Mouse (Mus musculus) skeletal muscle tissue, adult 2 months (tissue): ENCODE data around the gene Phldb2.

Source experiments
- DNase-seq: peaks from one replicate; pipeline ENCODE4 v3.0.0-alpha.2; 2012; ENCODE audit warnings: low read depth, low spot score

Gene Phldb2

DNA sequence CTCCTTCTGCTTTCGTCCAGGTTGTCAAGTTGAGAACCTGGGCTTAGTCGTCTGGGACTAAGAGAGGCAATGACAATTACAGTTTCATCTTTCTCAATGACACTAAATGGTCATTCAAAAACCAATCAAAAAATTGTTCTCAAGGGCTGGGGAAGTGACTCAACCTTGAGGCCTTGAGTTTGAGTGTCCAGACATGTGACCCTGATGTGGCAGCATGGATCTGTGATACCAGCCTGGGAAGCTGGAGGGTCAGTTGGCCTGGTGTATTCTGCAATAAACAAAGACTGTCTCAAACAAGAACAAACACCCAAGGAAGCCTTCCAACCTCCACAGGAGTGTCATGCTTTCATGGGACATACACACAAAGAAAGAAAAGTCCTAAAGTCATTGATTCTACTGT is 160.6 kb downstream of the Phldb2 start:
- DNase-seq, result no peak

DNA sequence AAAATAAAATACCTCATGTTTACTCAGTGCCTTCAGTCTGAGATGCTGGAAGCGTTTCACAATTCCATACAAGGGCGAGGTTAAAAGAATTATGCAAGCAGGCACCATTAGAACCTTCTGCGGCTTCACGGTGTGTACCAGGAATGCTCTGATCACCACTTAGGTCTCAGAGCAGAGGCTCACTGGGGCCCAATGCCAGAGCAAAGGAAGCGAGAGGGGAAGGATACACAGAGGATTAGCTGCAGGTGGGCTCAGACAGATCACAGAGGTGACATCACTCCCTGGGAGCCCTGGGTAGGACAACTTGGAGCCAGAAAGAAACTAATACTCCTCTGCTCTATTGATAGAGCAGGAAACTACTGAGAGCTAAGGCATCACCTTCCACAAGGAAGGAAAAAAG is 162.1 kb downstream of the Phldb2 start:
- DNase-seq, result no peak

DNA sequence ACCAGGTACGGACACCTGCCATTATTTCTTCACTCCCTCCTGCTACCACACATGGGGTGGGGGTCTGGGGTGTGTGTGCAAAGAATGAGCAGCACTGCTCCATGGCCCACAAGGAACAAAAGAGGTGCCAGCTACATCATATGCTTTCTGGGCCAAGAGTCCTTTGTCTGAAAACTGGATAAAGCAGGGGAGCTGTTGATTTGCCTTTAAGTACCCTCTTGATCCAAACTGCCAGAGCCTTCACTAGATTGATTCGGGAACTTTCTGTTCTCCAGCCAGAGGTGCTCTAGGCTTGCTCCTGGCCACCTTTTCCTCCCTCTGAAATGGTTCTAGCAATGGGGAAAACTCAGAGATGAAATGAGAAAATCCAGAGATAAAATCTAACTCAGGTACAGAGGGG is 164.1 kb downstream of the Phldb2 start:
- no peak for DNase-seq

DNA sequence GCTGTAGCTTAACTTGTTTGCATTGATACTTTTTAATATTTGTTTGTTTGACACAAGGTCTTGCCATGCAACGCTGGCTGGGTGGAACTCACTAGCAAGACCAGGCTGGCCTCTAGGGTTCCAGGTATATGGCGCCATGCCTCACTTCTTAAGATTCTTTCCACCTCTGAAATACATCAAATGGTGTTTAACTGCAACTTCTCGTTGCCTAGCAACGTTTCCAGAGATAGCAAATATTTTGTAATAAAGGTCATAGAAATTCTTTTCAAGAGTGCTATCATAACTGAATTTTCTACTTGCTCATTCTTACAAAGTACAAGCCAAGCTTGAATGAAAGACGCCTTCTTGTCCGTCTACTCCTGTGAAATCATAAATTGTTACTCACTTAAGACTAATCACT is 165.7 kb downstream of the Phldb2 start:
- no peak for DNase-seq

DNA sequence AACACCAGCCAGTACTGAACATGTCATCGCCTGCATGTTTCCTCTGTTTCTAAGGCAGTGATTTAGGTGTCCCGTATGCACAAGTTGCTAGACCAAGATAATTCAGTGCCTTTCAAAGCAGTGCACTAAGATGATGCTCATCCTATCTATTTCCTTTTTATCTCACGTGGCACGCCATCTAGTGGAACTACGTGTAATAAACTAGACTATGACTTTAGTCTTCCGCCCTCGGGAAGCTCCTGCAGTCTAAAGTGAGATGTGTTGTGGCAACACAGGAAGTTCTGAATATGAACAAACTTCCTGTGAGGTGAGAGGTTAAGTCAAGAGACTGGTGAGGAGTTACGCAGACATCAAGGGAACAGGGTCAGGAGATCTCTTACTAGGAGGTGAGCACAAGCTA is 166.8 kb downstream of the Phldb2 start:
- DNase-seq, result no peak

DNA sequence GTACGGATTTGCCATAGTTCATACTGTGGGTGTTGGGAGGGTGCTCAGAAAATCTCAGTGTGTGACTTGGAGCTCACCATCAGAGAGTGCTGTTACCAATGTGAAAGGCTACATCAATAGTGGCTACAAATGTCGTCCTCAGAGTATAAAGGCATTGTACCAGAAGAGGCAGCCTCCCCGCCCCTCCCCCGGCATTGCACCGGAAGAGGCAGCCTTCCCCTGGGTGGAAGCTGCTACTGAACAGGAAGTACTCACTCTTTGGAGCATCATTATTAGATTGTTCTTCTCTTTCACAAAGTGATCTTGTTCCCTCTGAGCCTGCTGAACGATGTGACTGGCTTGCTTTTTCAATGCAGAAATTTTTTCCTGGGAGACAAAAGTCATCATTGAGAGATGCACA is 173.4 kb downstream of the Phldb2 start:
- DNase-seq, result no peak

DNA sequence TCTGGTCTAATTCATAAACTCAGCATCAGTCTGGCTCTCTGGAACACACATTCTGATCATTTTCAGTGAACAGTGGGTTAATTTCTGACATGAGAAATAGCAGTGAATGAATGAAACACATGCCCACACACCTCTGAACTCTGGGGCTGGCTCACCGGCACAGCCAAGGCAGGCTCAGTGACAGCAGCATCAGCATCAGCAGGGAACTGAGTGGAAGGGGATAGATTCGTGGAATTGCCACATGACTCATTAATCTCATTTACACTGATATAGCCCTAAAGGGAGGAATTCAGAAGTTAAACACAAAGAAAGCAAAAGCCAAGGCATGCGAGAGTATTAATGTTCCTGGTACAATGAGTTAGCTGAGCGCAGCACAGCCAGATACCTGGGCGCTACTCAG is 178.6 kb downstream of the Phldb2 start:
- no peak for DNase-seq

DNA sequence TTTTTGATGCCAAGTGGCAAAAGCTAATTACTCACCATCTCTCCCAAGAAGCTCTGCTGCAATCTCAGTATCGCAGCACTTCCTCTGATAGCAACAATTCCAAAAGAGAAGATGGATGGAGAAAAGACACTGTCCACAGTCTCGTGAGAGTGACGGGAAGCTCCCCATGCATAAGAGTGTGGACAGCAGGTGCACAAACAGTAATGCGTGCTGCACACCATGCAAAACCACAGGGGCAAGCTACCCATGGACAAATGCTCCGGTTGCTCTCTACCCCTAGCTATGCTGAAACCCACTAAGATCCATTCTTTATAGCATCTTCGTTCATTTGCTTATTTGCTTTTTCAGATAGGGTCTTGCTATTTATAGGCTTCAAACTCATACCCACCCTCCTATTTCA is 182.5 kb downstream of the Phldb2 start:
- DNase-seq, result no peak

DNA sequence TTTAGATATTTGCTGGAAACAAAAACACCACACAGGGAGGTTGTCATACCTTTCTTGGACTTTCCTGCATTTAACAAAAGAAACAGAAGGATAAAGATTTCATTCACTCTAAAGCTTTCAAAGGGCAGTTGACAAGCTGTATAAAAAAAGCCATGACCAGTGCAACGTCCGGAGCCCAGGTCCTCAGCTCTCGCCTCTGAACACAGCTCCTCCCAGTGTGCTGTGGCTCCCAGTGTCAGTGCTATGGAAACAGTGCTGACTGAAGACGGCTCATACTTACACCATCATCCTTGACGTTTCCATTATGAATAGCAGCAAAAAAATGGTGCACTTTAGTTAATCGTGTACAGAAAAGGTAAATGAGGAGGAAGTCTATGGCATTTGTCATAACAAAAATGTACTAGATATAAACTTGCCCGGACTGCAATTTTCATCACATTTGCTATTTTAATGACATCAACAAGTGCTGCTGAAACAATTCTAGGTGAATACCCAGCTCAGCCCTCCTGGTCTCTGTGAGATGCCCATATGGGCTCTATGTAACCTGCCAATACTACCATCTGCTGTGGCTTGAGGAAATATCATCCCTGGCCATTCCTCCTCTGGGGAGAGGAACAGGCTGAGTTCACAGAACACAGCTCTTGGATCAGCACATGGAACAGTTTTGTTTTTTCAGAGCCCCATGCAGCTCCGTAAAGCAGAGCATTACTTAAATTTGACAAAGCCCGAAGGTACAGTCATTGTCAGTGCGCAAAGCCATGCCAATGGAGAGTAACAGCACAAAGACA is 185.4 kb downstream of the Phldb2 start:
- no peak for DNase-seq

DNA sequence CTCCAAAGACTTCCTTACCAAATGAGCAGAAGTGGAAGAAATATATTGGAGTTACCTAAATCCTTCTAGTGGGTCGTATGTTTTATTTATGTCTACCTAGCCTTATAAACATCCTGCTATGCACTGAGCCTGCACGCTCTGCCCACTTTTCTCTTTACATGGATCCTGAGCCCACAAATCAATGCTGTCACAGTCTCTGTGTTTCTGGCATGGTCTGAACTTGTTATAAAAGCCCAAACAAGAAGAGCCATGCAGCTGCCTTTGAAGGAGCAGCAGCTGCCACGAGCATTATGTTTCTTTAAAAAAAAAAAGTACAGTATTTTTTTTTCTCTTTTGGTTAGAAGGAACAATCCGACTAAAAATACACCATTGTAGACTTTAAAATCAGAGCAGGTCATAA is 186.0 kb downstream of the Phldb2 start:
- DNase-seq, result no peak

DNA sequence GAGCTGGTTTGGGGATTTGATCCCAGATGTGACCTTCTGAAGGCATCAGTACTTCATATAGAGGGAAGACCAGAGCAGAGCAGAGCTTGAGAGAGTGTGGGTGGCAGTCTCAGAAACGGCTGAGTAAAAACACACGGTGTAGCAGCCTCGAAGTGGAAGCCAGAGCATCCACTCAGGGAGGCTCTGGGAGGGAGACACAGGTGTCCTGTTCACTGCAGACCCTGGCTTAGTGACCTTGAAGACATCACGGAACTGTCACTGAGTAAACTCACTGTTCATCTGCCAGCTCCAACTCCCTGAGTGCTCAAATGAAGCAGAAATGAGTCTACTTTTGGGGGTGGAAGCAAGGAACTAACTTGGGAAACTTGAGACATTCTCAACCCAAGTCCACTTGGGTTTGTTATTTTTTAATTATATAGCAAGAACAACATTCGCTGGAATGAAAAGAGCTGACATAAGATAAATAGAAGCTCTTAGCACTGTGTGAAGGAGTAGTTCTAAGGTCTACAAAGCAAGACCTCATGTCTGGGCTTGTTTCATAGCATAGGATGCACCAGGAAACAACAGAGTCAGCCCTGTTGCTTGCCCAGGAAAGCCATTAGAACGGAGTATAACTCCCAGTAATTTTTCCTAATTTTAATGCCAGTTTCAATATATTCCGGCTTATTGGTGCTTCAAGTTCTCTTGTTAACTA is 187.4 kb downstream of the Phldb2 start:
- DNase-seq, result no peak

DNA sequence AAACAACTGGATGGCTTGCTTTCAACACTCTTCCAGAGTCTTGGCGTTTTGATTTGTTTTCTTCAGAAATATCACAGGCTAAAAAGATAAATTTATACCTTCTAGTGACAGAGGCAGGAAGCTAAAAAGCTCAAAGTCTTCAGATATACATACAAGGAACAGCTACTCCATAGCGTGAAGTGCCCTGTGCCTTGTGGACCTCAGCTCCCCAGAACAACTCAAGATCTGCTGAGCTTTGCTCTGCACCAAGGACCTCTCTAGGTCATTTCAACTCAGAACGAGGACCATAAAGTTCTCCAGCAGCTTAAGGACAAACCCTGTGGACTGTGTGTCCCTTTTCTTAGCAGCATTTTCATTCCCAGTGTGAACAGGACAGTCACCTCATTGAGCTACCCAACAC is 188.3 kb downstream of the Phldb2 start:
- no peak for DNase-seq

DNA sequence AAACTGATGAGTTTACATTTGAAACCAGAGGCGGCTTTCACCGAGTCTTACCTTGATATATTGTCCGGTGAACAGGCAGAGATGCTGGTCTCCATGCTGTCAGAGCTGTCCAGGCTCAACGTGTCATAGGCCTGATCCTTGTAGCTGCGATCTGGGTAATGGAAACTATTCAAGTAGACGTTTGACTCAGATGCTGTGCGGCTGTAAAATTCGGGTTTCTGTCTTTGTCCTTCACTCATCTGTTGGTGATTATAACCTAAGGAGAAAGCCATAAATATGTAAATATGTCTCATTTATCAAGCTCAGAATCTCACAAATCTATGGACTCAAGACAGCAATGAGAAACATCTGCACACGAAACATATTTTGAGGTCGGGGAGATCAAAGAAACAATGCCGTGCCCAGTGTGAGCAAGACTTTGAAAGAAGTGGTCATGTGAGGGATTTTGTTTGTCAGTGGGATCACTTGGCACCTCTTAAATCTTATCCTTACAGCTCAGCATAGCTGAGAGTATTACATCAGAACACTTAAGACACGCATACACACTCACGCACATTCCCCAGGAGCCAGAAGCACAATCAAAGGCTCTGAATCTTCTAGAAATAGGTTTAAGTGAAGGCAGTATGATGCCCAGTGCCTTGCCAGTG is 190.4 kb downstream of the Phldb2 start:
- no peak for DNase-seq

DNA sequence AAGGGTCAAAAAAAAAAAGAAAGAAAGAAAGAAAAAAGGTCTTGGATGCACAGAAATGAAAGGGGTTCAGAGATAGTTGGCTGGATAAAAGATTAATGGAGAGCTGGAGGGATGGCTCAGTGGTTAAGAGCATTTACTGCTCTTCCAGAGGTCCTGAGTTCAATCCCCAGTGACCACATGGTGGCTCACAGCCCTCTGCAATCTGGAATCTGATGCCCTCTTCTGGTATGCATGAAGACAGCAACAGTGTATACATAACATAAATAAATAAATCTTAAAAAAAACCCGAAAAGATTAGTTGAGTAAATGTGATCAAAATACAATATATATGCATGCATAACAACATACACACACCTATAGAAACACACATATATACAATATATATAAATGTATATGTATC is 192.0 kb downstream of the Phldb2 start:
- DNase-seq, result no peak

DNA sequence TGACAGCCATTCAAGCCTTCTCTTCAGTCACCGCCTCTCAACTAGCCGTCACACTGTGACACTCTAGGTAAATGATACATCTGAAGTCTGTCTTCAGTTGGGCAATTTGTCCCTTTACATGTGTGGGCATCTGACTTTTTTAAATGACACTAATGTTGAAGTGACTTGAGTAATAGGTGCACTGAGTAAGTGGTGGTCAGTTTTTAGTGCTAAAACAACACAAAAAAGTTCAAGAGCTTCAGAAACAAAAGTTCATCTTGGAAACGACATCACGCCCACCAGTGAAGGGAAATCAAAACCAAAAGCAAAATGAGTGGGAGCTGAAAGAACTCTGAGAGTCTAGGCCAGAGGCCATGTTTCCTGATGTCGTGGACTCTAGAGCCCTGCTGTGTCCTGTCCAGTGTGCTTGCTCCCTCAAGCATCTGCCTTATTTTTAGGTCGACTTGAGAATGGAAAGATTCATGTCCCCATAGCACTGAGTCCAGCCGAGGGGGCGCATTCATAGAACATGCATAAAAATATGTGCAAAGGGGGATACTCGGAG is 194.6 kb downstream of the Phldb2 start:
- no peak for DNase-seq

DNA sequence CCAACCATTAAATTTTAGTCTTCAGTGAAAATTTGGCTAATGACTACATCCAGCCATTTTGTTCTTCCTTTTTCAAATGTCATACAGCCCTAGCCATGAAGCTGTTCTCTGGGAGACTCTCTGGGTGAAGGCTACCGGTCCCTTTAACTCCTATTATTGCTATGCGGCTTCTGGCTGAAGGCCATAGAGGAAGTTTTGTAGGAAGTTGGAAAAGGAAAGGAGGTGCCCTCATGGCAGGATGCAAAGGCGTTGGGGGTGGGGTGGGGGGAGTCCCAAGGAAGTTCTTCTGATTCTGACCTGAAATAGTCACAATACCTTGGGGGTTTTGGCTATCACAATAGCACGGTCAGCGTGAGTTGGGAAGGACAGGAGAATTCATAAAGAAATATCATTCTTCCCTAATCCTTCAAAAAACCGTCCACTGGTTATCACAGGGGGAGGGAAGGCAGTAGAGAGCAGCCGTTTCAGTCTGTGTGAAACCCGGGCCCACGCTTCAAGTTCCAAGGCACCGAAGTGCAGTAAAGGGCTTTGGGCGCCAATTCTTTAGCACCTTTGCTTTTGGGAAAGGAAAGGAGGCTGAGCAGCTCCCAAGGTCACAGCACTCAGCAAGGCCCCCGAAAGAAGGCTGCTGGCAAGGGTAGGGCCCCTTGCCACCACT is 195.8 kb downstream of the Phldb2 start:
- DNase-seq, result peak; percentile 46

DNA sequence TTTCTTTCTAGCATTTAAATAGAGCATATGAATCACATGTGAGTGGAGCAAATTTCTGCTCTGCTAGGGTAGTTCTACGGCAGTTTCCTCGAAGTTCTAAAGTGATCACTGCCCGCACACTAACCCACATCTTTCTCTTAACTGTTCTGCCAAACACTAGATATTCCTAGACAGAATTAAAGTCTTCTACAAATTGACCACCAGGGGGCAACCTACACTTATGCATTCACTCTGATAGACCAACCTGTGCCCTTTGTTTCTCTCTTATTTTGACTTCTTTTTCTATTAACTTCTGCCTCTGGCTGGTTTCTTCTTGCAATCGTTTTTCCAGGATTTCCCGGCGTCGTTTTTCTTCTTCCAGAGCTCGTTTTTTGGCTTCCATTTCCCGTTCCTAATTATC is 196.5 kb downstream of the Phldb2 start:
- peak; percentile 49 for DNase-seq

DNA sequence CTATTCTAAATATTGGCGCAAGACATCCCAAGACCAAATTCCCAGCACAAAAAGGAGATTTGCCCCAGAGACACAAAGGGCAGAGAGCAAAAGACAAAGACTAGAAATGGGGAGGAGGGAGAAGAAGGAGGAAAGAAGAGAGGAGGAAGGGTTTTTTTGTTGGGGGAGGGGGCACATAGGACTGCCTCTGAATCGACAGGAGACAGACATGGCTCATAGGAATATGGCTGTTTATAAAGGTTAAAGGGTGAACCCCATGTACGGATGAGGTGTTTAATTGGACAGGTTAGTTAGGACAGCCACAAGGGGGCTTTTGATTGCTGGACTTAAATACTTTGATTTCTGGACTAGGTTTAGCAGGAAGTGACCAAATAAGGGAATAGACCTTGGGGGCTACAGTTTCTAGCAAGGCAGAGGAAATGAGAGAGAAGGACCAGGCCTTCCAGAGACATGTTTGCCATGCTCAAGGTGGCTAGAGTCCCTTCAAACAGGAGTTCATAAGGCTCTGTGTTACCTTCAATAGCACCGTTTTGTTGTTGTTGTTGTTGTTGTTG is 209.7 kb downstream of the Phldb2 start:
- no peak for DNase-seq

DNA sequence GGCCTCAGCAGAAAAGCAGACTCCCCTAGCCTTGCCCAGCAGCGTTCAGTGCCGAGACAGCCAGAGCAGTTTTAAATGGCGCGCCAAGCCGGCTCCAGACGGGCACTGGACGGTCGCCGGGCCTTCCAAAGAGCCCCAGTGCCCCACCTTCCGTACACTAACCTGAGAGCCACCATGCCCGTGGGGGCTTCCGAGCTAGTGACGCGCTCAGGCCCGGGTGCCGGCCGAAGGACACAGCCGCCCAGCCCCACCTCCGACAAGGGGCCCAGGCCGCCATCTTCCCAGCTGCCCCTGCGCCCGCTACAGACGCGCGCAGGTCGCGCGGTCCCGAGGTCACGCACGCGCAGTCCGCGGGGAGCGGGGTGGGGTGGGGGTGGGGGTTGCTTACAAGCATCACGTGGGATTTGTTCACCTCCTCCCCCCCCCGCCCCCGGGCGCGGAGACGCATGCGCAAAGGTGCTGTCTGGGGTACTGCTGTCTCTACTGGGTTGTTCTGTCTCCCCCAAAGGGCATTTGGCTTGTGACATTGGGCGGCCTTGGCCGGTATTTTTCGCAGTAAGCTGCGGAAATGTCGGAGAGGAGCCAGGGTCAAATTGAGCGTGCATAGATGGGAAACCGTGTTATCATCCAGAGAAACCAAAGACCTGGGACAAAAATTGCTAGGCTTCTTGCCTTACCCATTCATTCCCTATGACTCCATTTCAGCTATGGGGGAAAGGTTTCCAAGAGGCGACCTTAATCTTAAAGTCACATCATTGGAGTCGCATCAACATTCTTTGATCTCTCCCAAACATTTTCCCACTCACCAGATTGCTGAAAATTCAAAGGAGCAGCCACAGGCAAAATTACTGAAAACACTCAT is 210.6 kb downstream of the Phldb2 start, which contains the start of gene Abhd10:
TSS of gene Abhd10 (minus strand) at position 341 of the 862 bp plus-strand sequence.
- DNase-seq, result peak; percentile 95

DNA sequence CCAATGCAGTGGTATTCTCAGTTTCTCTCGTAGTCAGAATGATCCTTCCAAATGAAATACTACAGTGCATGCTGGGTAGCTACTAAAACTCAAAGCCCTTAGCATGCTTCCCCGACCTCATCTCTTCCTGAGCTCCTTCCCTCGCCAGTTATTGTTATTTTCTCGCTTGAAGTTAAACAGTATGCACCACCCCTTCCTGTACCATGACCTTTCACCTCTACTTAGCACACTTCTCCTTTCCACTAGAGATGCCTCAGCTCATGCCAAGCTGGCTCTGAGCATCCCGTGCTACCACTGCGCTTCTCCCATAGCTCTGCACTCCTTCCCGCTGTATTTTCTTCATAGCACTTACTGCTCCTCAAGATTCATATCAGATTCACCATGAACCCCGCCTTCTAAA is 215.5 kb downstream of the Phldb2 start:
- DNase-seq, result no peak

DNA sequence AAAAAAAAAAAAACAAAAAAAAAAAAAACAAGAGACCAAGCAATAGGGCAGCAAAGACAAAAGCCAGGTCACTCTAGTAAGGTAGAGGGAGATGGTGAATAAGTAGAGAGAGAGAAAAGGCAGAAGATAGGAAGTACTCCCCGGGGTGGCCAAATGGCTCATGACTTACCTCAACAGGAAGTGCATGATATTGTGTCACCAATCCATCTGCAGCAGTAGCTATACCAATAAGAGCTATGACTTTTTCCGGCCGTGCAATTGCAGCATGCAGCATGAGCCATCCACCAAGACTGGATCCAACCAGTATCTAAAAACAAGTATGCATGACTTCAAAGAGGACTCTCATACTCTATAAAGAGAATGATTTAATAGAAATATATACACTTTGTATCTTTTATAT is 216.7 kb downstream of the Phldb2 start:
- no peak for DNase-seq
